Mouse (Mus musculus): ENCODE measurements around the gene Cryzl2. TPM values are rescaled to one million over a fixed set of nuclear protein-coding genes. Genes with fewer than 3 reads are reported as not detected.
A peak's percentile ranks its signal among the peaks of the same experiment; 100 is the strongest.

The Cryzl2 gene
- polyA plus RNA-seq, 1 experiment from 2014 or later: 8.3 TPM

DNA sequence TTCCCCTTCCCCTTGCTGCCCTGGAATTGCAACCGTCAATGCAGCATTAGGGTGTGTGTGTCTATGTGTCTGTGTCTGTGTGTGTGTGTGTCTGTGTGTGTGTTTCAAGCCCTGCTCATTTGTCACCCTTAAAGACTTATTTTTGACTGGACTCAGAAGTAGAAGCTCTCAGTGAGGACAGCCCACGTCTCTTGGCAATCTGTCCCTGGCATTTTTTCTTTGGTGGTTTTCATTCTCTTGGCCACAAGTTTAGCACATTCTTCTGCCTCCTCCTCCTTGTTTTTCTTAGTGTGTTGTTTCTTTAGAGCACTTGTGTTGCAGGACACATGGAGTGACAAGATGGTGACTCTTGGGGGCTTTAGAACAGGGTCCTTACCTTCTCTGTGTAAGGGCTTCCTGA, 17.9 kb downstream of the Cryzl2 start:
- DNase-seq (ENCODE audit: low spot score, missing footprints) (no peak), ATAC-seq (ENCODE audit: low FRiP score) (no peak)
- 93% methylated on average over 2 of the region's 2 CpGs for WGBS
- H3K9ac ChIP-seq (ENCODE audit: low read length): no peak overlapping the region
- H3K4me2 ChIP-seq: no peak overlapping the region
- no peaks in the 10 kb centered on the region for H3K4me1 ChIP-seq (ENCODE audit: control insufficient read depth, insufficient read depth, low read length)
- no peak overlapping the region for H3K27ac ChIP-seq (ENCODE audit: low read depth, low read length)
- H3K27me3 ChIP-seq (ENCODE audit: control insufficient read depth, insufficient read depth, low read length): no peaks in the 10 kb centered on the region
- H3K9me3 ChIP-seq (ENCODE audit: control insufficient read depth, low read length): no peaks in the 10 kb centered on the region
- no peak overlapping the region for H3K4me3 ChIP-seq (ENCODE audit: low read depth, low read length)
- H3K36me3 ChIP-seq (ENCODE audit: control insufficient read depth, insufficient read depth, low read length): no peaks in the 10 kb centered on the region

DNA sequence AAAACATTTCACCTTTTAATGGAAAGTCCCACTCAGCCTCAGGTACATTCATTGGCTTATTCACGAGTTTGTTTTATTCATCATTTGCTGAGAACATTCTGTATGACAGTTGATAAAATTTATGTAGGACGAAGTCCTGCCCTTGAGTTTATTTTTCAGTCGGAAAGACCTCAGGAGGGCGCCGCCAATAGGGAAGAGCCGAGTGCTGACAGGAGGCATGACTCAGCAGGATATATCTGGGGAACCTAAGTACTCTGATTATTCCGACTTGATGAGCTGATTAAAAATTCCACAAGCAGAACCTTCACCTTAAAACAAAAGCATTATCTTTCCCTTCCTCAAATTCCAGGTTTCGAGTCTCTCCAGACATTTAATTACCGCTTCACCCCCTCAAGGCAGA, 21.7 kb downstream of the Cryzl2 start:
- WGBS: 34% methylated on average over 9 of the region's 9 CpGs
- no peaks in the 10 kb centered on the region for H3K9me3 ChIP-seq (ENCODE audit: control insufficient read depth, low read length)
- H3K4me3 ChIP-seq (ENCODE audit: low read depth, low read length): no peak overlapping the region
- no peaks in the 10 kb centered on the region for H3K36me3 ChIP-seq (ENCODE audit: control insufficient read depth, insufficient read depth, low read length)
- no peak overlapping the region for H3K9ac ChIP-seq (ENCODE audit: low read length)
- DNase-seq (ENCODE audit: low spot score, missing footprints): peak; percentile 80
- H3K4me1 ChIP-seq (ENCODE audit: control insufficient read depth, insufficient read depth, low read length): no peaks in the 10 kb centered on the region
- no peak for ATAC-seq (ENCODE audit: low FRiP score)
- H3K4me2 ChIP-seq: no peak overlapping the region
- H3K27ac ChIP-seq (ENCODE audit: low read depth, low read length): no peak overlapping the region
- H3K27me3 ChIP-seq (ENCODE audit: control insufficient read depth, insufficient read depth, low read length): no peaks in the 10 kb centered on the region

DNA sequence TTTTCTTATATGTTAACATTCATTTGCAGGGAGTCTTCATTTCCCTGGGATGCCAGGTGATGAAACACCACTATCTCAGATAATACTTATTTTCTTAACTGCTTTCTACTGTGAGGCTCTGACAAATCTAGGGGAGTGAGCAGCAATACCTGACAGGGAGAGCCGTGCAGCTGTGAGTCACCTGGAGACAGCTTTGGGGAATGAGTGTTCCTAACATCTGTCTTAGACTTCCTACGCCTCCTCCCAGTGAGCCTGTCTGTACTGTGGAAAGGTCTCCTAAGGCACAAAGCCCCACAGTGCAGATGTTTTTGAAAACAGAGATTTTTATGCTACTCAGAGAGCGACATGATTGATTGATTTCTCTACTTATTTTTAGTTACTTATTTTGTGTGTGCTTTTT, 22.5 kb downstream of the Cryzl2 start:
- no peaks in the 10 kb centered on the region for H3K9me3 ChIP-seq (ENCODE audit: control insufficient read depth, low read length)
- no peak overlapping the region for H3K4me3 ChIP-seq (ENCODE audit: low read depth, low read length)
- no peaks in the 10 kb centered on the region for H3K4me1 ChIP-seq (ENCODE audit: control insufficient read depth, insufficient read depth, low read length)
- no peaks in the 10 kb centered on the region for H3K36me3 ChIP-seq (ENCODE audit: control insufficient read depth, insufficient read depth, low read length)
- no peak for DNase-seq (ENCODE audit: low spot score, missing footprints)
- H3K9ac ChIP-seq (ENCODE audit: low read length): no peak overlapping the region
- no peak overlapping the region for H3K4me2 ChIP-seq
- no peak for ATAC-seq (ENCODE audit: low FRiP score)
- no peak overlapping the region for H3K27ac ChIP-seq (ENCODE audit: low read depth, low read length)
- no peaks in the 10 kb centered on the region for H3K27me3 ChIP-seq (ENCODE audit: control insufficient read depth, insufficient read depth, low read length)
- 86% methylated on average over 3 of the region's 3 CpGs for WGBS

DNA sequence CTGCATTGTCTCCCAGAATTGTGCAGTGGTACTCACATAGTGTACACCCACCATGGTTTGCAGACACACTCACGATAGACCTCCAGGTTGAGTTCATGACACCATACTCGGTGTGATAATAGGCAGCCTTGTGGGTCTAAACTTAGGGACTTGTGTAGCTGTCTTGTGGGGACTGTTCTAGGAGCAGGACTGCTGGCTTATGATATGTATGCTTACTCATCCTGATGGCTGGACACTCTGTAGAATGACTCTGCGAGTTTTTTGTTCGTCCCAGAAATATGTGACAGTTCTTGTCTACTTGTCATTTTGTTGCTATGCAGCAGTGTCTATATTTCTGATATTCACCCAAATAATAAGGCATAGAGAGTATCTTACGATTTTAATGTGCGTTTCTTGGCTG, 23.3 kb downstream of the Cryzl2 start:
- peak; percentile 47 for DNase-seq (ENCODE audit: low spot score, missing footprints)
- H3K9ac ChIP-seq (ENCODE audit: low read length): no peak overlapping the region

DNA sequence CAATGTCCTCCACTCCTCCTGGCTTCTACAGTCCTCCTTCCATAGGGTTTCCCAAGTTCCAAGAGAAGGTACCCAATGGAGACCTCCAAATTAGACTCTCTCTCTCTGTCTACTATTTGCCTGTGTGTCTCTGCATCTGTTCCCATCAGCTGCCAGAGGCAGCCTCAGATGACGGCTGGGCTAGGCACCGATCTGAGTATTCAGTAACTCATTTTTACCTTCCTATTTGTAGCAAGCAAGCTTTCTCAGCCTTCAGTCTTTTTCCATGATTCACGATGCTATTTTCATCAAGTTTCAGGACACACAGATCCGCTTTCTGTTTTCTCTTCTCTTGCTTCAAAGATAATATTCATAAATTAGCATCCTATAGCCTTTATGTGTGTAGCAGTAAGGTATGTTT, 25.8 kb downstream of the Cryzl2 start:
- H3K4me2 ChIP-seq: no peak overlapping the region
- H3K27ac ChIP-seq (ENCODE audit: low read depth, low read length): no peak overlapping the region
- no peaks in the 10 kb centered on the region for H3K4me1 ChIP-seq (ENCODE audit: control insufficient read depth, insufficient read depth, low read length)
- DNase-seq (ENCODE audit: low spot score, missing footprints) (no peak), ATAC-seq (ENCODE audit: low FRiP score) (no peak)
- no peaks in the 10 kb centered on the region for H3K9me3 ChIP-seq (ENCODE audit: control insufficient read depth, low read length)
- no peaks in the 10 kb centered on the region for H3K36me3 ChIP-seq (ENCODE audit: control insufficient read depth, insufficient read depth, low read length)
- no peak overlapping the region for H3K4me3 ChIP-seq (ENCODE audit: low read depth, low read length)
- no peaks in the 10 kb centered on the region for H3K27me3 ChIP-seq (ENCODE audit: control insufficient read depth, insufficient read depth, low read length)
- H3K9ac ChIP-seq (ENCODE audit: low read length): no peak overlapping the region
- WGBS: 91% methylated on average over 4 of the region's 4 CpGs

More for the DNA sequence above, 23.3 kb downstream of the Cryzl2 start:
- Histone ChIP-seq H3K4me3 (ENCODE audit: low read depth, low read length) (no peak overlapping the region), H3K27ac (ENCODE audit: low read depth, low read length) (no peak overlapping the region), H3K4me1 (ENCODE audit: control insufficient read depth, insufficient read depth, low read length) (no peaks in the 10 kb centered on the region), H3K36me3 (ENCODE audit: control insufficient read depth, insufficient read depth, low read length) (no peaks in the 10 kb centered on the region), H3K9me3 (ENCODE audit: control insufficient read depth, low read length) (no peaks in the 10 kb centered on the region), H3K27me3 (ENCODE audit: control insufficient read depth, insufficient read depth, low read length) (no peaks in the 10 kb centered on the region), H3K4me2 (no peak overlapping the region)
- WGBS: 94% methylated on average over 6 of the region's 6 CpGs
- no peak for ATAC-seq (ENCODE audit: low FRiP score)

DNA sequence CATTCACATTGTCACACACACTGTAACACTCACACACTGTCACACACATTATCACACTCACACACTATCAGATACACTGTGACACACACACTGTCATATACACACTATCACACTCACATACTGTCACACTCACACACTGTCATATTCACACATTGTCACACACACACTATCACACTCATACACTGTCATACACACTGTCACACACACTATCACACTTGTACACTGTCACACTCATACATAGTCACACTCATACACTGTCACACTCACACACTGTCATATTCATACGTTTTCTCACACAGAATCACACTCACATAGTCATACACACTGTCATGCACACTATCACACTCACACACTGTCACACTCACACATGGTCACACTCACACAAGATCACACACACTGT, 42.3 kb downstream of the Cryzl2 start:
- 83% methylated on average over 1 of the region's 1 CpGs for WGBS
- H3K27me3 ChIP-seq (ENCODE audit: control insufficient read depth, insufficient read depth, low read length): no peaks in the 10 kb centered on the region
- no peak overlapping the region for H3K4me3 ChIP-seq (ENCODE audit: low read depth, low read length)
- no peaks in the 10 kb centered on the region for H3K4me1 ChIP-seq (ENCODE audit: control insufficient read depth, insufficient read depth, low read length)
- no peak overlapping the region for H3K4me2 ChIP-seq
- no peak overlapping the region for H3K9ac ChIP-seq (ENCODE audit: low read length)
- ATAC-seq (ENCODE audit: low FRiP score) (no peak), DNase-seq (ENCODE audit: low spot score, missing footprints) (no peak)
- H3K9me3 ChIP-seq (ENCODE audit: control insufficient read depth, low read length): no peaks in the 10 kb centered on the region
- no peaks in the 10 kb centered on the region for H3K36me3 ChIP-seq (ENCODE audit: control insufficient read depth, insufficient read depth, low read length)
- no peak overlapping the region for H3K27ac ChIP-seq (ENCODE audit: low read depth, low read length)

DNA sequence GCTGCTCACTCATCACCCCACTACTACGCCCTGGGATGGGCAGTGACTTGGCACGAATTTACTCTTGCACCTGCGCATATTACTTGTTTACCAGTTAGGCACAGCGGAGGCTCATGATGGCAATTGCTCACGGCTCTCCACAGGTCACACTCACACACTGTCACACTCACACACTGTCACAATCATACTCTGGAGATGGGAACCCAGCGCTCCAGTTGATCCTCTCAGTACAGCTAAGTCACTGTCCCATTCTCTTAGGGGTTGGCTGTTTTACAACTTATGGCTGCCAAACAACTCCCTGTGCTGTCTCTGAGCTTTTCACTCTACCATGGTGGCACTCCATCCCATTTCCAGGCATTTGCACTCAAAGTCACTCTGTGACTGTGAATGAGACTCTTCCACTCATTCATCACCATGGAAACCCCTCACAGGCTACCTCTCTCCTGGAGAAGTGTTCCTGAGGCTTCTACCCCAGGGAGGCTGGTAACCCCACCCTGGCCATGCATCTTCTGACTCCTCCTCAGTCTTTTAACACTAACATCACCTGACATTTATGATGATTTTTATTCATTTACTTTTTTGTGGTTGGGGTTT, 43.1 kb downstream of the Cryzl2 start:
- 98% methylated on average over 6 of the region's 6 CpGs for WGBS
- Histone ChIP-seq H3K4me2 (no peak overlapping the region), H3K36me3 (ENCODE audit: control insufficient read depth, insufficient read depth, low read length) (no peaks in the 10 kb centered on the region), H3K9me3 (ENCODE audit: control insufficient read depth, low read length) (no peaks in the 10 kb centered on the region), H3K27me3 (ENCODE audit: control insufficient read depth, insufficient read depth, low read length) (no peaks in the 10 kb centered on the region), H3K9ac (ENCODE audit: low read length) (no peak overlapping the region), H3K27ac (ENCODE audit: low read depth, low read length) (no peak overlapping the region), H3K4me3 (ENCODE audit: low read depth, low read length) (no peak overlapping the region), H3K4me1 (ENCODE audit: control insufficient read depth, insufficient read depth, low read length) (no peaks in the 10 kb centered on the region)
- ATAC-seq (ENCODE audit: low FRiP score) (no peak), DNase-seq (ENCODE audit: low spot score, missing footprints) (no peak)

DNA sequence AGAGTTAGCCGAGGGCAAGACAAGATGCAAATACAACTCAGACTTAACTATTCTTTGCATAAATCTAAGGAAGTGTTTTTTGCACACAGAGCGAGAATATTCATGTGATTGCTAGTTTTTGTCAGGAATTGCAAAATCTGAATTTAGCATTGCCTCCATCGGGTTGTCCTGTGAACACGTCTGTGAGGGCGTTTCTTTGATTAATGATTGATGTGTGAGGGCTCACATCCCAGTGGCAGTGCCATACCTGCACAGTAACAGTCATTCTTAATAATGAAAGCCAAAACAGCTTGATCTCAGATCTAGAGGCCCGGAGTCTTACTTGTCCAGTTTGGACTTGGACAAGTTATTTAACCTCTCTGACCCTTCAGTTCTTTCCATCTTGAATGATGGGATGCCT, 44.7 kb downstream of the Cryzl2 start:
- no peak overlapping the region for H3K4me2 ChIP-seq
- H3K9me3 ChIP-seq (ENCODE audit: control insufficient read depth, low read length): no peaks in the 10 kb centered on the region
- H3K4me3 ChIP-seq (ENCODE audit: low read depth, low read length): no peak overlapping the region
- no peak overlapping the region for H3K27ac ChIP-seq (ENCODE audit: low read depth, low read length)
- no peaks in the 10 kb centered on the region; the same call in 1 of the 2 replicates for H3K4me1 ChIP-seq (ENCODE audit: control insufficient read depth, insufficient read depth, low read length)
- H3K9ac ChIP-seq (ENCODE audit: low read length): no peak overlapping the region
- 83% methylated on average over 6 of the region's 6 CpGs for WGBS
- no peaks in the 10 kb centered on the region for H3K36me3 ChIP-seq (ENCODE audit: control insufficient read depth, insufficient read depth, low read length)
- DNase-seq (ENCODE audit: low spot score, missing footprints): no peak
- no peaks in the 10 kb centered on the region for H3K27me3 ChIP-seq (ENCODE audit: control insufficient read depth, insufficient read depth, low read length)
- ATAC-seq (ENCODE audit: low FRiP score): no peak

DNA sequence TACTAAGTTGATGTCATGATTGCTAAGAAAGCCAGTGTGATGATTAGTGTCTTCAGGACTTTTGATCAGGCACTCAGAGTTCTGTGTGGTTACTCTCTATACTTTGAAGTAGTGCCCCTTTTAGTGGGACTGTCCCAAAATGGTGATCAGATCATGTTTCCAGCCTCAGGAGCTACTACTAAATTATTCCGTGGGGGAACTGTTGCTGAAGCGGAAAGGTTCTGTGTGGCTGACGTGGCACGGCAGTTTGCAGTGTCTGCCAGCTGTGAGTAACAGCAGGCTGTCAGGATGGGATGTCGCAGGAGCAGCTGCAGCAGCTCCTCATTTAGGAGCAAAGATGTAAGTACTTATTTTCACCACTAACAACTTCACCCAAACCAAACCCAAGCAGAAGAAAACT, 48.1 kb downstream of the Cryzl2 start, which contains the start of gene Sec16b:
Gene Sec16b, plus strand, starts transcription at position 207 of the 400 bp plus-strand sequence.
- no peak within 1 kb of the TSS for H3K4me2 ChIP-seq
- DNase-seq (ENCODE audit: low spot score, missing footprints) (peak; percentile 86), ATAC-seq (ENCODE audit: low FRiP score) (no peak)
- H3K36me3 ChIP-seq (ENCODE audit: control insufficient read depth, insufficient read depth, low read length): no peaks in the 10 kb centered on the region
- no peaks in the 10 kb centered on the region; the same call in 1 of the 2 replicates for H3K4me1 ChIP-seq (ENCODE audit: control insufficient read depth, insufficient read depth, low read length)
- H3K27me3 ChIP-seq (ENCODE audit: control insufficient read depth, insufficient read depth, low read length): no peaks in the 10 kb centered on the region
- H3K9ac ChIP-seq (ENCODE audit: low read length): no peak within 1 kb of the TSS
- WGBS: 42% methylated on average over 5 of the region's 5 CpGs
- H3K27ac ChIP-seq (ENCODE audit: low read depth, low read length): no peak within 1 kb of the TSS
- H3K9me3 ChIP-seq (ENCODE audit: control insufficient read depth, low read length): no peaks in the 10 kb centered on the region
- H3K4me3 ChIP-seq (ENCODE audit: low read depth, low read length): no peak within 1 kb of the TSS

All from midbrain, embryonic 11.5 days (tissue).